Mouse (Mus musculus): Measurements from ENCODE around the gene Disp1. TPM values are rescaled to one million over a fixed set of nuclear protein-coding genes. Genes with fewer than 3 reads are reported as not detected.

Disp1 gene
- total RNA-seq, 2 experiments from 2014 or later, result 4.6 to 5.8 TPM

GRCm38 (mm10) chr1:183190456-183190855 is 30.9 kb downstream of the Disp1 start:
- no peak overlapping the region for H3K27ac ChIP-seq
- DNase-seq (ENCODE audit: low spot score in 2 of 2), result no peak
- H3K4me3 ChIP-seq, result no peak overlapping the region
- no peak for TF ChIP-seq CTCF (conservative IDR thresholded peaks at IDR 0.05)

- DNase-seq (ENCODE audit: low spot score in 2 of 2), result no peak
- TF ChIP-seq CTCF (conservative IDR thresholded peaks at IDR 0.05), result no peak
- Histone ChIP-seq H3K27ac (no peak overlapping the region), H3K4me3 (no peak overlapping the region)
Measured at GRCm38 (mm10) chr1:183189014-183189662, 32.2 kb downstream of the Disp1 start.

- no peak overlapping the region for H3K27ac ChIP-seq
- no peak overlapping the region for H3K4me3 ChIP-seq
- no peak for DNase-seq (ENCODE audit: low spot score in 2 of 2)
- TF ChIP-seq CTCF (conservative IDR thresholded peaks at IDR 0.05), result no peak
Measured at GRCm38 (mm10) chr1:183188115-183189013, 33.0 kb downstream of the Disp1 start.

GRCm38 (mm10) chr1:183185560-183185959 is 35.8 kb downstream of the Disp1 start:
- H3K27ac ChIP-seq, result no peak overlapping the region
- H3K4me3 ChIP-seq, result no peak overlapping the region
- TF ChIP-seq CTCF (conservative IDR thresholded peaks at IDR 0.05), result no peak
- no peak for DNase-seq (ENCODE audit: low spot score in 2 of 2)

GRCm38 (mm10) chr1:183184681-183185080 is 36.6 kb downstream of the Disp1 start:
- DNase-seq (ENCODE audit: low spot score in 2 of 2), result no peak
- Histone ChIP-seq H3K4me3 (no peak overlapping the region), H3K27ac (no peak overlapping the region)
- no peak for TF ChIP-seq CTCF (conservative IDR thresholded peaks at IDR 0.05)

GRCm38 (mm10) chr1:183183565-183183964 is 37.8 kb downstream of the Disp1 start:
- TF ChIP-seq CTCF (conservative IDR thresholded peaks at IDR 0.05), result no peak
- peak in 1 of 2 experiments; percentile 8 for DNase-seq (ENCODE audit: low spot score in 2 of 2)
- Histone ChIP-seq H3K4me3 (no peak overlapping the region), H3K27ac (no peak overlapping the region)

GRCm38 (mm10) chr1:183182641-183183414 is 38.5 kb downstream of the Disp1 start:
- no peak overlapping the region for H3K4me3 ChIP-seq
- no peak for TF ChIP-seq CTCF (conservative IDR thresholded peaks at IDR 0.05)
- H3K27ac ChIP-seq, result no peak overlapping the region
- DNase-seq (ENCODE audit: low spot score in 2 of 2), result no peak

- Histone ChIP-seq H3K4me3 (no peak overlapping the region), H3K27ac (no peak overlapping the region)
- DNase-seq (ENCODE audit: low spot score in 2 of 2), result peak; percentile 6 to 38
- no peak for TF ChIP-seq CTCF (conservative IDR thresholded peaks at IDR 0.05)
Measured at GRCm38 (mm10) chr1:183181030-183181395, 40.3 kb downstream of the Disp1 start.

- no peak overlapping the region for H3K27ac ChIP-seq
- no peak for TF ChIP-seq CTCF (conservative IDR thresholded peaks at IDR 0.05)
- DNase-seq (ENCODE audit: low spot score in 2 of 2), result no peak
Measured at GRCm38 (mm10) chr1:183180301-183181029, 40.9 kb downstream of the Disp1 start.

GRCm38 (mm10) chr1:183179316-183179715 is 42.0 kb downstream of the Disp1 start:
- no peak overlapping the region for H3K4me3 ChIP-seq
- no peak overlapping the region for H3K27ac ChIP-seq
- no peak for TF ChIP-seq CTCF (conservative IDR thresholded peaks at IDR 0.05)
- no peak for DNase-seq (ENCODE audit: low spot score in 2 of 2)

More at GRCm38 (mm10) chr1:183180301-183181029, 40.9 kb downstream of the Disp1 start:
- H3K4me3 ChIP-seq, result no peak overlapping the region

- Histone ChIP-seq H3K27ac (no peak overlapping the region), H3K4me3 (no peak overlapping the region)
- TF ChIP-seq CTCF (conservative IDR thresholded peaks at IDR 0.05), result no peak
- DNase-seq (ENCODE audit: low spot score in 2 of 2), result no peak
Measured at GRCm38 (mm10) chr1:183175236-183175635, 46.1 kb downstream of the Disp1 start.

- Histone ChIP-seq H3K27ac (no peak overlapping the region), H3K4me3 (no peak overlapping the region)
- DNase-seq (ENCODE audit: low spot score in 2 of 2), result no peak
- TF ChIP-seq CTCF (conservative IDR thresholded peaks at IDR 0.05), result no peak
Measured at GRCm38 (mm10) chr1:183171095-183171494, 50.2 kb downstream of the Disp1 start.
